Mouse (Mus musculus): ENCODE results near the gene Myf6. TPM values are rescaled to one million over a fixed set of nuclear protein-coding genes. Genes with fewer than 3 reads are reported as not detected.

Myf6 gene
- total RNA-seq, 2 experiments from 2014 or later, result not detected

GRCm38 (mm10) chr10:107488654-107489315, 5.8 kb downstream of the Myf6 start:
- no peak for TF ChIP-seq CTCF (conservative IDR thresholded peaks at IDR 0.05)
- H3K4me3 ChIP-seq, result no peak overlapping the region
- no peak overlapping the region for H3K27ac ChIP-seq
- no peak for DNase-seq (ENCODE audit: low spot score in 2 of 2)

GRCm38 (mm10) chr10:107486770-107487169, 7.8 kb downstream of the Myf6 start:
- H3K27ac ChIP-seq, result no peak overlapping the region
- no peak overlapping the region for H3K4me3 ChIP-seq
- DNase-seq (ENCODE audit: low spot score in 2 of 2), result no peak
- no peak for TF ChIP-seq CTCF (conservative IDR thresholded peaks at IDR 0.05)

- Histone ChIP-seq H3K4me3 (no peak within 1 kb of the TSS), H3K27ac (no peak within 1 kb of the TSS)
- TF ChIP-seq CTCF (conservative IDR thresholded peaks at IDR 0.05), result no peak
- DNase-seq (ENCODE audit: low spot score in 2 of 2), result no peak
Measured at GRCm38 (mm10) chr10:107485870-107486269, 8.7 kb downstream of the Myf6 start, which contains the start of gene Myf5. TSS of gene Myf5 (minus strand) at chr10:107486134.

GRCm38 (mm10) chr10:107484050-107484449, 10.5 kb downstream of the Myf6 start:
- Histone ChIP-seq H3K4me3 (no peak overlapping the region), H3K27ac (no peak overlapping the region)
- no peak for TF ChIP-seq CTCF (conservative IDR thresholded peaks at IDR 0.05)
- DNase-seq (ENCODE audit: low spot score in 2 of 2), result no peak

GRCm38 (mm10) chr10:107473497-107473896, 21.0 kb downstream of the Myf6 start:
- H3K4me3 ChIP-seq, result no peak overlapping the region
- peak; percentile 62 for TF ChIP-seq CTCF (conservative IDR thresholded peaks at IDR 0.05)
- no peak overlapping the region for H3K27ac ChIP-seq
- no peak for DNase-seq (ENCODE audit: low spot score in 2 of 2)

GRCm38 (mm10) chr10:107471712-107472111, 22.8 kb downstream of the Myf6 start:
- Histone ChIP-seq H3K4me3 (no peak overlapping the region), H3K27ac (no peak overlapping the region)
- DNase-seq (ENCODE audit: low spot score in 2 of 2), result no peak
- no peak for TF ChIP-seq CTCF (conservative IDR thresholded peaks at IDR 0.05)

- TF ChIP-seq CTCF (conservative IDR thresholded peaks at IDR 0.05), result no peak
Measured at GRCm38 (mm10) chr10:107467819-107468218, 26.7 kb downstream of the Myf6 start.

GRCm38 (mm10) chr10:107449496-107450330, 44.8 kb downstream of the Myf6 start:
- Histone ChIP-seq H3K4me3 (no peak overlapping the region), H3K27ac (no peak overlapping the region)
- no peak for DNase-seq (ENCODE audit: low spot score in 2 of 2)
- TF ChIP-seq CTCF (conservative IDR thresholded peaks at IDR 0.05), result no peak

More at GRCm38 (mm10) chr10:107467819-107468218, 26.7 kb downstream of the Myf6 start:
- Histone ChIP-seq H3K4me3 (no peak overlapping the region), H3K27ac (no peak overlapping the region)
- DNase-seq (ENCODE audit: low spot score in 2 of 2), result no peak

Small RNA genes lying within 50 kb of the gene (microRNA-seq; reads per million reads assigned to microRNA genes)
- 0 reads per million in 2 experiments for gene Gm44403

Other genes with a start within 250 kb of the Myf6 start
- gene Lin7a, start 223.1 kb downstream of the Myf6 start, total RNA-seq (2021), result 10 to 100 TPM; 27.7 to 28.8 TPM
- not detected for gene Myf5, start 8.6 kb downstream of the Myf6 start, total RNA-seq (2021)
- under 1 TPM; 0.20 to 0.33 TPM for gene Ptprq, start 225.3 kb upstream of the Myf6 start, total RNA-seq (2021)